Mouse (Mus musculus) cerebellum, adult 9-11 months (tissue): ENCODE measurements at regions not wholly inside any gene's neighbourhood (a gene's known extent, or its start where the extent isn't known, plus 50 kb on each side); places are given as distances from the start of the nearest gene placed in this dataset.

ENCODE experiments used
- DNase-seq: peaks from one replicate; pipeline ENCODE4 v3.0.0; 2022

- DNase-seq = no peak
Measured at GRCm38 (mm10) chr6:112152535-112153364, 120.8 kb upstream of the Lmcd1 start.

- DNase-seq = no peak
Measured at GRCm38 (mm10) chr6:112167487-112167886, 106.1 kb upstream of the Lmcd1 start.

- no peak for DNase-seq
Measured at GRCm38 (mm10) chr6:112176344-112176743, 97.2 kb upstream of the Lmcd1 start.

GRCm38 (mm10) chr6:112187636-112188035, 85.9 kb upstream of the Lmcd1 start:
- DNase-seq = no peak

- DNase-seq = peak; percentile 27
Measured at GRCm38 (mm10) chr6:112191032-112191431, 82.5 kb upstream of the Lmcd1 start.

GRCm38 (mm10) chr6:112197445-112197844, 76.1 kb upstream of the Lmcd1 start:
- DNase-seq = peak; percentile 32

GRCm38 (mm10) chr6:112199241-112199640, 74.3 kb upstream of the Lmcd1 start:
- no peak for DNase-seq

- no peak for DNase-seq
Measured at GRCm38 (mm10) chr6:112202120-112202519, 71.4 kb upstream of the Lmcd1 start.

- DNase-seq = no peak
Measured at GRCm38 (mm10) chr6:112203321-112203720, 70.2 kb upstream of the Lmcd1 start.

GRCm38 (mm10) chr6:112204956-112205355, 68.6 kb upstream of the Lmcd1 start:
- no peak for DNase-seq

- DNase-seq = no peak
Measured at GRCm38 (mm10) chr6:112205420-112205995, 68.0 kb upstream of the Lmcd1 start.

GRCm38 (mm10) chr6:112207229-112207628, 66.3 kb upstream of the Lmcd1 start:
- DNase-seq = peak; percentile 7

- DNase-seq = peak; percentile 8
Measured at GRCm38 (mm10) chr6:112210238-112210950, 63.2 kb upstream of the Lmcd1 start.

- DNase-seq = no peak
Measured at GRCm38 (mm10) chr6:112216868-112217267, 56.7 kb upstream of the Lmcd1 start.

- no peak for DNase-seq
Measured at GRCm38 (mm10) chr6:112218248-112218647, 55.3 kb upstream of the Lmcd1 start.

GRCm38 (mm10) chr6:112219641-112220040, 53.9 kb upstream of the Lmcd1 start:
- DNase-seq = no peak

- no peak for DNase-seq
Measured at GRCm38 (mm10) chr6:112220149-112220548, 53.4 kb upstream of the Lmcd1 start.

- no peak for DNase-seq
Measured at GRCm38 (mm10) chr6:112221373-112221772, 52.2 kb upstream of the Lmcd1 start.

- DNase-seq = no peak
Measured at GRCm38 (mm10) chr6:112223325-112223724, 50.2 kb upstream of the Lmcd1 start.
